ENCODE assay signal across 10 mouse cellular contexts in genomic region chr13:23950928-23951327, GRCm38 (mm10). TPM values are rescaled to one million over a fixed set of nuclear protein-coding genes. Genes with fewer than 3 reads are reported as not detected.
DNase-seq lines count a peak whose midpoint lies in the region.
"Had no signal": no experiment of that assay in that cellular context is flagged by ENCODE, and none has a peak within 500 bp of the region (broad histone marks: within the 10 kb centered on the region; RNA-seq: fewer than 3 reads in every experiment).

No protein-coding gene starts in this region.

- H3K4me1 ChIP-seq in limb, embryonic 10.5 days, result peaks cover 38% of the 10 kb centered on the region
- H3K4me1 ChIP-seq: neural tube, embryonic 12.5 days had no signal

- no peaks in the 10 kb centered on the region for H3K9me3 ChIP-seq in limb, embryonic 10.5 days (replicated peaks)
- H3K9me3 ChIP-seq: limb, embryonic 13.5 days; neural tube, embryonic 12.5 days had no signal

- no peak overlapping the region for H3K4me3 ChIP-seq in limb, embryonic 10.5 days
- H3K4me3 ChIP-seq: limb, embryonic 13.5 days; neural tube, embryonic 12.5 days had no signal

- H3K27me3 ChIP-seq in limb, embryonic 10.5 days (ENCODE audit: low read depth, poor library complexity, severe bottlenecking), result no peaks in the 10 kb centered on the region
- H3K27me3 ChIP-seq: limb, embryonic 13.5 days; neural tube, embryonic 12.5 days had no signal

- 70% methylated on average over 3 of the region's 3 CpGs for WGBS in limb, embryonic 10.5 days

- H3K27ac ChIP-seq in limb, embryonic 10.5 days, result no peak overlapping the region
- H3K27ac ChIP-seq: limb, embryonic 13.5 days; neural tube, embryonic 12.5 days had no signal

- peak; percentile 7 for DNase-seq in gastrocnemius, postnatal 10 days
- DNase-seq in gastrocnemius, postnatal 4 days (ENCODE audit: low spot score in 2 of 2), result no peak
- DNase-seq in B cell, adult 2 months, result peak; percentile 70 to 76
- DNase-seq in adrenal gland, postnatal 36 days, result peak; percentile 59 to 60
- peak; percentile 14 for DNase-seq in lung, postnatal 25 days (ENCODE audit: low spot score)
- DNase-seq in limb, embryonic 10.5 days (ENCODE audit: low spot score), result no peak
- DNase-seq in layer of hippocampus, adult 11-12 months (ENCODE audit: low spot score), result no peak
- no peak for DNase-seq in right cerebral cortex, adult 2 months (ENCODE audit: low spot score in 2 of 2)

- H3K36me3 ChIP-seq in limb, embryonic 10.5 days, result no peaks in the 10 kb centered on the region
- H3K36me3 ChIP-seq: limb, embryonic 13.5 days; neural tube, embryonic 12.5 days had no signal

RNA-seq across cellular contexts. Expression of gene Hist1h2aa, which starts 16.7 kb away (rescaled TPM):
- total RNA-seq in gastrocnemius, postnatal 10 days (2021), result not detected
- not detected for total RNA-seq in gastrocnemius, postnatal 4 days (2021)
- total RNA-seq in adrenal gland, postnatal 36 days (2021), result not detected
- not detected in 2 replicates for polyA plus RNA-seq in limb, embryonic 10.5 days (2016; fragmentation: Nextera tagmentation; extraction: Ambion mirVana)
- polyA plus RNA-seq: limb, embryonic 13.5 days; neural tube, embryonic 12.5 days had no signal

RNA-seq across cellular contexts. Expression of gene Hist1h2ba, which starts 17.0 kb away (rescaled TPM):
- total RNA-seq in gastrocnemius, postnatal 10 days (2021), result not detected
- total RNA-seq in gastrocnemius, postnatal 4 days (2021), result not detected
- not detected for total RNA-seq in adrenal gland, postnatal 36 days (2021)
- polyA plus RNA-seq in limb, embryonic 10.5 days (2016; fragmentation: Nextera tagmentation; extraction: Ambion mirVana), result not detected in 2 replicates
- polyA plus RNA-seq: limb, embryonic 13.5 days; neural tube, embryonic 12.5 days had no signal

RNA-seq across cellular contexts. Expression of gene Slc17a4, which starts 36.1 kb away (rescaled TPM):
- total RNA-seq in gastrocnemius, postnatal 10 days (2021), result not detected
- total RNA-seq in gastrocnemius, postnatal 4 days (2021), result not detected
- total RNA-seq in adrenal gland, postnatal 36 days (2021), result under 1 TPM in 1 of 2 experiments, not detected in 1; 0.23 TPM
- polyA plus RNA-seq in limb, embryonic 10.5 days (2016; fragmentation: Nextera tagmentation; extraction: Ambion mirVana), result not detected in 2 replicates
- polyA plus RNA-seq: limb, embryonic 13.5 days had no signal

RNA-seq across cellular contexts. Expression of gene Scgn, which starts 40.1 kb away (rescaled TPM):
- total RNA-seq in gastrocnemius, postnatal 10 days (2021), result not detected
- not detected for total RNA-seq in gastrocnemius, postnatal 4 days (2021)
- 1 to 10 TPM; 2.3 to 4.9 TPM for total RNA-seq in adrenal gland, postnatal 36 days (2021)
- polyA plus RNA-seq in limb, embryonic 10.5 days (2016; fragmentation: Nextera tagmentation; extraction: Ambion mirVana), result not detected in 2 replicates
- polyA plus RNA-seq: limb, embryonic 13.5 days had no signal

Comparison
In these comparisons a context has a peak if more than half of its experiments do, and no peak if none do; other contexts are left out.
1. DNase-seq: peak in gastrocnemius, postnatal 10 days (single experiment), B cell, adult 2 months (2 of 2), adrenal gland, postnatal 36 days (2 of 2) and lung, postnatal 25 days (single experiment); none in gastrocnemius, postnatal 4 days (0 of 2), limb, embryonic 10.5 days (single experiment), layer of hippocampus, adult 11-12 months (single experiment) and right cerebral cortex, adult 2 months (0 of 2).